Mouse (Mus musculus): Measurements from ENCODE around the gene Doxl2. TPM values are rescaled to one million over a fixed set of nuclear protein-coding genes. Genes with fewer than 3 reads are reported as not detected.
A peak's percentile ranks its signal among the peaks of the same experiment; 100 is the strongest.

Doxl2 gene
- polyA plus RNA-seq (2014; fragmentation: Nextera tagmentation; extraction: Ambion mirVana): not detected in 2 replicates

DNA sequence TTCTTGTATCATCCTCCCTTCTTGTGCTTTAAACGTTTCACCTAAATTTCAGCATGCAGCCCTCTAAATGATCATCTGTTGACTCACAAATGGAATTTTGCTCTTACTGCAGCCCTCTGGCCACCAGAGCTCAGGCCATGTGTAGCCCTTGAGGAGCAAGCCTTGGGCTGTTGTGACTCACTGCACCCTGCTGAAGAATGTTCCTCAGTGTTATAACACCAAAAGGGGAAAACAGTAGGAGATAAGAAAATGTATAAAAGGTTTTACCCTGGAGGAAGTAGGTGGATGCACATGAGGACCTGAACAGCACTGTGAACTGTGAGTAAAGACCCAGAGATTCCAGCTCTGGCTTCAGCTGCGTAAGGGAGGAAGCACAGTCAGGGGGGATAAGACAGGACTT is at the start of gene Doxl2:
Gene Doxl2 (plus strand): TSS at position 301 of the 400 bp plus-strand sequence.
- WGBS: 75% methylated on average over 2 of the region's 2 CpGs
- Histone ChIP-seq H3K27me3 (replicated peaks; ENCODE audit: control insufficient read depth, insufficient read depth, low read length) (no peaks in the 10 kb centered on the region), H3K4me1 (replicated peaks; ENCODE audit: control insufficient read depth, insufficient read depth, low read length) (no peaks in the 10 kb centered on the region), H3K4me2 (no peak within 1 kb of the TSS), H3K9me3 (ENCODE audit: control insufficient read depth, low read length) (no peaks in the 10 kb centered on the region), H3K9ac (ENCODE audit: low read depth, low read length) (no peak within 1 kb of the TSS), H3K36me3 (ENCODE audit: control insufficient read depth, insufficient read depth, low read length) (no peaks in the 10 kb centered on the region), H3K4me3 (ENCODE audit: low read depth, low read length) (no peak within 1 kb of the TSS), H3K27ac (ENCODE audit: low read depth, low read length) (no peak within 1 kb of the TSS)
- no peak for ATAC-seq (replicated peaks; ENCODE audit: low FRiP score)
- DNase-seq (ENCODE audit: low spot score): no peak

DNA sequence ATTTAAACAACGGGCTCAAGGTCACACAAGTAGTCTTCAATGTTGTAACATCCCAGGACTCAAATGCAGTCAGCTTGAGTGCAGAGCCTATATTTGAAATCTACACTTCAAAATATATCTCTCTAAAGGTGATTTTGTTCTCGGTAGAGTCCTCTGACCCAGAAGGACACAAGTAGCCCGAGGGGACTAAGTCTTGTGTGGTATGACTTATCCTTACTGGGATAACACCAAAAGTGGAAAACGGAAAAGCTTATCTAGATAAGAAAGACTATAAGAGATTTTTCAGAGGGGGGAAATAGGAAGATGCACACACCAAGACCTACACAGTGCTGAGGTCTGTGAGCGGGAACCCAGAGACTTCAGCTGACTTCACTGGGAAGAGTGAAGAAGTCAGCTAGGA is 45.2 kb upstream of the Doxl2 start, which contains the start of gene 1600015I10Rik:
Gene 1600015I10Rik (plus strand): TSS at position 301 of the 400 bp plus-strand sequence.
- H3K4me2 ChIP-seq: no peak within 1 kb of the TSS
- H3K27ac ChIP-seq (ENCODE audit: low read depth, low read length): no peak within 1 kb of the TSS
- DNase-seq (ENCODE audit: low spot score): no peak
- H3K27me3 ChIP-seq (replicated peaks; ENCODE audit: control insufficient read depth, insufficient read depth, low read length): no peaks in the 10 kb centered on the region
- no peak within 1 kb of the TSS for H3K4me3 ChIP-seq (ENCODE audit: low read depth, low read length)
- no peaks in the 10 kb centered on the region for H3K4me1 ChIP-seq (replicated peaks; ENCODE audit: control insufficient read depth, insufficient read depth, low read length)
- 79% methylated on average over 5 of the region's 5 CpGs for WGBS
- no peak for ATAC-seq (replicated peaks; ENCODE audit: low FRiP score)
- no peak within 1 kb of the TSS for H3K9ac ChIP-seq (ENCODE audit: low read depth, low read length)
- no peaks in the 10 kb centered on the region for H3K36me3 ChIP-seq (ENCODE audit: control insufficient read depth, insufficient read depth, low read length)
- H3K9me3 ChIP-seq (ENCODE audit: control insufficient read depth, low read length): no peaks in the 10 kb centered on the region

GRCm38 (mm10) chr6:48949596-48949995 is 25.2 kb upstream of the Doxl2 start:
- ATAC-seq (replicated peaks; ENCODE audit: low FRiP score) (no peak), DNase-seq (ENCODE audit: low spot score) (no peak)
- no peak overlapping the region for H3K27ac ChIP-seq (ENCODE audit: low read depth, low read length)
- H3K9ac ChIP-seq (ENCODE audit: low read depth, low read length): no peak overlapping the region
- no peak overlapping the region for H3K4me2 ChIP-seq
- no peak overlapping the region for H3K4me3 ChIP-seq (ENCODE audit: low read depth, low read length)
- no peaks in the 10 kb centered on the region for H3K9me3 ChIP-seq (ENCODE audit: control insufficient read depth, low read length)
- no peaks in the 10 kb centered on the region for H3K27me3 ChIP-seq (replicated peaks; ENCODE audit: control insufficient read depth, insufficient read depth, low read length)
- no peaks in the 10 kb centered on the region for H3K36me3 ChIP-seq (ENCODE audit: control insufficient read depth, insufficient read depth, low read length)
- no peaks in the 10 kb centered on the region for H3K4me1 ChIP-seq (replicated peaks; ENCODE audit: control insufficient read depth, insufficient read depth, low read length)
- WGBS: 63% methylated on average over 2 of the region's 2 CpGs

- Histone ChIP-seq H3K4me1 (replicated peaks; ENCODE audit: control insufficient read depth, insufficient read depth, low read length) (no peaks in the 10 kb centered on the region), H3K9me3 (ENCODE audit: control insufficient read depth, low read length) (no peaks in the 10 kb centered on the region), H3K27me3 (replicated peaks; ENCODE audit: control insufficient read depth, insufficient read depth, low read length) (no peaks in the 10 kb centered on the region), H3K9ac (ENCODE audit: low read depth, low read length) (no peak overlapping the region), H3K4me3 (ENCODE audit: low read depth, low read length) (no peak overlapping the region), H3K36me3 (ENCODE audit: control insufficient read depth, insufficient read depth, low read length) (no peaks in the 10 kb centered on the region), H3K27ac (ENCODE audit: low read depth, low read length) (no peak overlapping the region), H3K4me2 (no peak overlapping the region)
- 79% methylated on average over 5 of the region's 5 CpGs for WGBS
- ATAC-seq (replicated peaks; ENCODE audit: low FRiP score) (no peak), DNase-seq (ENCODE audit: low spot score) (no peak)
Measured at GRCm38 (mm10) chr6:48950676-48951075, 24.1 kb upstream of the Doxl2 start.

GRCm38 (mm10) chr6:48951630-48952029 is 23.1 kb upstream of the Doxl2 start:
- Histone ChIP-seq H3K9me3 (ENCODE audit: control insufficient read depth, low read length) (no peaks in the 10 kb centered on the region), H3K4me2 (no peak overlapping the region), H3K27me3 (replicated peaks; ENCODE audit: control insufficient read depth, insufficient read depth, low read length) (no peaks in the 10 kb centered on the region), H3K36me3 (ENCODE audit: control insufficient read depth, insufficient read depth, low read length) (no peaks in the 10 kb centered on the region), H3K4me3 (ENCODE audit: low read depth, low read length) (no peak overlapping the region), H3K9ac (ENCODE audit: low read depth, low read length) (no peak overlapping the region), H3K27ac (ENCODE audit: low read depth, low read length) (no peak overlapping the region), H3K4me1 (replicated peaks; ENCODE audit: control insufficient read depth, insufficient read depth, low read length) (no peaks in the 10 kb centered on the region)
- WGBS: 52% methylated on average over 6 of the region's 6 CpGs
- DNase-seq (ENCODE audit: low spot score) (no peak), ATAC-seq (replicated peaks; ENCODE audit: low FRiP score) (no peak)

- Histone ChIP-seq H3K9me3 (ENCODE audit: control insufficient read depth, low read length) (no peaks in the 10 kb centered on the region), H3K27ac (ENCODE audit: low read depth, low read length) (no peak overlapping the region), H3K4me3 (ENCODE audit: low read depth, low read length) (no peak overlapping the region), H3K27me3 (replicated peaks; ENCODE audit: control insufficient read depth, insufficient read depth, low read length) (no peaks in the 10 kb centered on the region), H3K4me1 (replicated peaks; ENCODE audit: control insufficient read depth, insufficient read depth, low read length) (no peaks in the 10 kb centered on the region), H3K9ac (ENCODE audit: low read depth, low read length) (no peak overlapping the region), H3K4me2 (no peak overlapping the region), H3K36me3 (ENCODE audit: control insufficient read depth, insufficient read depth, low read length) (no peaks in the 10 kb centered on the region)
- ATAC-seq (replicated peaks; ENCODE audit: low FRiP score) (no peak), DNase-seq (ENCODE audit: low spot score) (no peak)
- WGBS: 77% methylated on average over 5 of the region's 5 CpGs
Measured at GRCm38 (mm10) chr6:48953220-48953619, 21.5 kb upstream of the Doxl2 start.

DNA sequence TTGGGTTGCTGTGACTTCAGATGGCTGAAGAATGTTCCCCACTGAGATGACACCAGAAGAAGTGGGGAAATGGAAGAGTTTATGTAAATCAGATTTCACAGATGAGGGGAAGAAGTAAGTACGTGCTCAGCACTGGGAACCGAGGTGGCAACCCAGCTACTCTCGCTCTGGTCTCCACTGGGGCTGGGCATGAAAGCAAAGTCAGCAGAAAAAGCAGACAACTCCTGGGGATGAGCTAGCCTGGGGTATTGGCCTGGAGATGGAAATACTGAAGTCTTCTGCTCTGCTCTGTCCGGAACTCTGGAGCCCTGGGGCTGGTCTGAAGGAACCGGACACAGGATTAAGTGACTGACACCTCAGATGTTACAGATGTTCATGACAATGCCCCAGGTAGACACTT is 20.6 kb upstream of the Doxl2 start:
- Histone ChIP-seq H3K9me3 (ENCODE audit: control insufficient read depth, low read length) (no peaks in the 10 kb centered on the region), H3K4me3 (ENCODE audit: low read depth, low read length) (no peak overlapping the region), H3K4me2 (no peak overlapping the region), H3K4me1 (replicated peaks; ENCODE audit: control insufficient read depth, insufficient read depth, low read length) (no peaks in the 10 kb centered on the region), H3K27me3 (replicated peaks; ENCODE audit: control insufficient read depth, insufficient read depth, low read length) (no peaks in the 10 kb centered on the region), H3K36me3 (ENCODE audit: control insufficient read depth, insufficient read depth, low read length) (no peaks in the 10 kb centered on the region), H3K9ac (ENCODE audit: low read depth, low read length) (no peak overlapping the region), H3K27ac (ENCODE audit: low read depth, low read length) (no peak overlapping the region)
- ATAC-seq (replicated peaks; ENCODE audit: low FRiP score) (no peak), DNase-seq (ENCODE audit: low spot score) (no peak)
- WGBS: 78% methylated on average over 5 of the region's 5 CpGs

DNA sequence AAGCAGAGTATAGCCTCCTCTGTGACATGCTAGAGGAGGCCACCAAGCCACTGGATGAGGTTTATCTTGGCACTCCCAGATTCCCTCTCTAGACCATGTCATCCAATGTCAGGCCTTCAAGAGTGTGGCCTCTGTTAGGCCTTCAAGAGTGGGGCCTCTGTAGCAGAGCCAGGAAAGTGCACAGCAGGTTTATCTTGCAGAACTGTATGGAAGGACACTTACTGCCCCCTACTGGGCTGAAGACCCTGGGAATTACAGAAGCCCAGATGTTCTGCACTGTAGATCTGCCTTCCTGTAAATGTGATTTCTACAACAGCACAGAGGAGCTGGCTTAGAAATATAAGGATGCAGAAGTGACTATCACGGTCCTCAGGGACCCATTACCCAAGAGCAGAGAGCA is 19.8 kb upstream of the Doxl2 start:
- Histone ChIP-seq H3K27ac (ENCODE audit: low read depth, low read length) (no peak overlapping the region), H3K4me2 (no peak overlapping the region), H3K27me3 (replicated peaks; ENCODE audit: control insufficient read depth, insufficient read depth, low read length) (no peaks in the 10 kb centered on the region), H3K9ac (ENCODE audit: low read depth, low read length) (no peak overlapping the region), H3K36me3 (ENCODE audit: control insufficient read depth, insufficient read depth, low read length) (no peaks in the 10 kb centered on the region), H3K9me3 (ENCODE audit: control insufficient read depth, low read length) (no peaks in the 10 kb centered on the region), H3K4me3 (ENCODE audit: low read depth, low read length) (no peak overlapping the region), H3K4me1 (replicated peaks; ENCODE audit: control insufficient read depth, insufficient read depth, low read length) (no peaks in the 10 kb centered on the region)
- ATAC-seq (replicated peaks; ENCODE audit: low FRiP score) (no peak), DNase-seq (ENCODE audit: low spot score) (peak; percentile 44)
- 30% methylated on average over 1 of the region's 1 CpGs for WGBS

DNA sequence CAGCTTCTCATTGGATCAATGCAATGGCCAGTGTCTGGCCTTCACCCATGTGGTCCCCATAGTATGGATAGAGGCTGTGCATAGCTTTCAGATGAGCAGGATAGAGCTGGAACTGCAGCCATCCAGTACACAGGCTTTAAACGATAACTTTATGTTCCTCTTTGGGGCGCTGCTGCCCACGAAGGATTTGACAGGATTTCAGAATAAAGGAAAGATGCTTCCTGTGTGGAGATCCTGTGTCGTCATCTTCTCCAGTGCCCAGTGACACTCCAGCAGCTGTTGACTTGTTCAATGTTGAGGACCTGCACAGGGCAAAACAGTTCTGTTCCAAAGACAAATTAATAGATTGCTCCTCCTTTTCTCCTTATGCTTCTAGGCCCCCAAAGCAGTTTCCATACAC is 18.0 kb upstream of the Doxl2 start:
- 60% methylated on average over 4 of the region's 4 CpGs for WGBS
- no peaks in the 10 kb centered on the region for H3K27me3 ChIP-seq (replicated peaks; ENCODE audit: control insufficient read depth, insufficient read depth, low read length)
- no peak for DNase-seq (ENCODE audit: low spot score)

More for the DNA sequence above, 18.0 kb upstream of the Doxl2 start:
- Histone ChIP-seq H3K27ac (ENCODE audit: low read depth, low read length) (no peak overlapping the region), H3K4me3 (ENCODE audit: low read depth, low read length) (no peak overlapping the region), H3K9me3 (ENCODE audit: control insufficient read depth, low read length) (no peaks in the 10 kb centered on the region), H3K4me2 (no peak overlapping the region), H3K4me1 (replicated peaks; ENCODE audit: control insufficient read depth, insufficient read depth, low read length) (no peaks in the 10 kb centered on the region), H3K36me3 (ENCODE audit: control insufficient read depth, insufficient read depth, low read length) (no peaks in the 10 kb centered on the region), H3K9ac (ENCODE audit: low read depth, low read length) (no peak overlapping the region)
- ATAC-seq (replicated peaks; ENCODE audit: low FRiP score): no peak
